Mouse (Mus musculus): ENCODE measurements around the gene Bicc1.

GRCm38 (mm10) chr10:71177201-71177600, 17.7 kb upstream of the Bicc1 start:
- TF ChIP-seq CTCF (IDR thresholded peaks at IDR 0.05) = no peak
- TF ChIP-seq POLR2A (IDR thresholded peaks at IDR 0.05; ENCODE audit: insufficient read depth, low read depth, low read length) = no peak

All from heart, adult 2 months (tissue).